ENCODE assay signal across 15 mouse cellular contexts in genomic region chr10:83378083-83378833, GRCm38 (mm10). TPM values are rescaled to one million over a fixed set of nuclear protein-coding genes. Genes with fewer than 3 reads are reported as not detected.
DNase-seq lines count a peak whose midpoint lies in the region; ATAC-seq and TF ChIP-seq lines count a peak whose summit lies in the region.
"Had no signal": no experiment of that assay in that cellular context is flagged by ENCODE, and none has a peak within 500 bp of the region (broad histone marks: within the 10 kb centered on the region; RNA-seq: fewer than 3 reads in every experiment).

No protein-coding gene starts in this region.

- no peak for TF ChIP-seq CTCF in heart, adult 2 months (IDR thresholded peaks at IDR 0.05)
- TF ChIP-seq CTCF in MEL (IDR thresholded peaks at IDR 0.05 in 2 of 3, conservative IDR thresholded peaks at IDR 0.05 in 1 of 3; ENCODE audit: control insufficient read depth in 1 of 3, insufficient read depth in 1 of 3, low read depth in 2 of 3, low read length in 3 of 3, poor library complexity in 1 of 3, severe bottlenecking in 1 of 3), result no peak

- ATAC-seq in limb, embryonic 13.5 days (ENCODE audit: low FRiP score, low read depth), result 0 out of 2 replicates have a peak, but pooled peaks have one; percentile 36
- ATAC-seq: midbrain, embryonic 13.5 days; Patski had no signal

- 48% methylated on average over 9 of the region's 9 CpGs for WGBS in heart, adult 2 months
- WGBS in limb, embryonic 13.5 days, result 83% methylated on average over 9 of the region's 9 CpGs
- 91% methylated on average over 9 of the region's 9 CpGs for WGBS in limb, embryonic 10.5 days
- 92% methylated on average over 9 of the region's 9 CpGs for WGBS in embryonic facial prominence, embryonic 10.5 days

- TF ChIP-seq EP300 in heart, adult 2 months (IDR thresholded peaks at IDR 0.05; ENCODE audit: insufficient read depth, low read depth, low read length), result no peak
- no peak for TF ChIP-seq EP300 in MEL (IDR thresholded peaks at IDR 0.05; ENCODE audit: low read depth in 1 of 2, low read length in 2 of 2)

- DNase-seq in heart, adult 11 months, result peak; percentile 82
- DNase-seq in heart, adult 2 months, result no peak
- DNase-seq in limb, embryonic 10.5 days (ENCODE audit: low spot score), result no peak
- peak; percentile 61 for DNase-seq in MEL (ENCODE audit: low read depth, low spot score)
- DNase-seq in embryonic facial prominence, embryonic 10.5 days (ENCODE audit: low spot score), result peak; percentile 7
- DNase-seq in ovary, postnatal 14 days (ENCODE audit: low spot score), result no peak
- no peak for DNase-seq in layer of hippocampus, adult 18-20 months (ENCODE audit: low spot score in 2 of 2)
- DNase-seq: kidney, adult 8-10 months; liver, embryonic 13.5 days; spleen, adult 18-20 months had no signal

- H3K9me3 ChIP-seq in limb, embryonic 13.5 days, result no peaks in the 10 kb centered on the region; the same call in 1 of the 2 replicates
- H3K9me3 ChIP-seq in limb, embryonic 10.5 days (replicated peaks), result no peaks in the 10 kb centered on the region
- no peaks in the 10 kb centered on the region for H3K9me3 ChIP-seq in MEL (replicated peaks; ENCODE audit: insufficient read depth, low read length)
- no peaks in the 10 kb centered on the region for H3K9me3 ChIP-seq in embryonic facial prominence, embryonic 10.5 days
- H3K9me3 ChIP-seq: embryonic facial prominence, embryonic 15.5 days; heart, embryonic 15.5 days; liver, embryonic 13.5 days; midbrain, embryonic 13.5 days had no signal

- H3K36me3 ChIP-seq in heart, adult 2 months (ENCODE audit: control insufficient read depth, insufficient read depth, low read length), result no peaks in the 10 kb centered on the region
- peaks cover 17% of the 10 kb centered on the region for H3K36me3 ChIP-seq in limb, embryonic 13.5 days
- H3K36me3 ChIP-seq in limb, embryonic 10.5 days, result peaks cover 67% of the 10 kb centered on the region
- H3K36me3 ChIP-seq in MEL (ENCODE audit: control insufficient read depth in 1 of 2, insufficient read depth in 2 of 2, low read length in 2 of 2), result peaks cover 0 to 65% of the 10 kb centered on the region in 2 experiments
- peaks cover 68% of the 10 kb centered on the region for H3K36me3 ChIP-seq in embryonic facial prominence, embryonic 10.5 days (replicated peaks)
- H3K36me3 ChIP-seq: heart, embryonic 15.5 days had no signal

- no peaks in the 10 kb centered on the region for H3K79me2 ChIP-seq in heart, adult 2 months (replicated peaks; ENCODE audit: control insufficient read depth, insufficient read depth, low read length)
- H3K79me2 ChIP-seq in MEL (ENCODE audit: control insufficient read depth, insufficient read depth, low read length, poor library complexity), result peaks cover 9% of the 10 kb centered on the region

- H3K4me1 ChIP-seq in heart, adult 2 months (ENCODE audit: control insufficient read depth, insufficient read depth, low read length), result no peaks in the 10 kb centered on the region
- no peaks in the 10 kb centered on the region for H3K4me1 ChIP-seq in limb, embryonic 13.5 days
- no peaks in the 10 kb centered on the region for H3K4me1 ChIP-seq in limb, embryonic 10.5 days
- peaks cover 19 to 64% of the 10 kb centered on the region in 2 experiments for H3K4me1 ChIP-seq in MEL (ENCODE audit: control insufficient read depth in 1 of 2, insufficient read depth in 2 of 2, low read length in 2 of 2)
- no peaks in the 10 kb centered on the region for H3K4me1 ChIP-seq in embryonic facial prominence, embryonic 10.5 days
- H3K4me1 ChIP-seq: embryonic facial prominence, embryonic 15.5 days; midbrain, embryonic 13.5 days had no signal

- H3K4me3 ChIP-seq in heart, adult 2 months, result no peak overlapping the region
- H3K4me3 ChIP-seq in limb, embryonic 13.5 days, result no peak overlapping the region
- no peak overlapping the region for H3K4me3 ChIP-seq in limb, embryonic 10.5 days
- no peak overlapping the region; a peak in 1 of 4 replicates for H3K4me3 ChIP-seq in MEL (ENCODE audit: control insufficient read depth in 1 of 2, insufficient read depth in 1 of 2, low read depth in 2 of 2, low read length in 2 of 2)
- H3K4me3 ChIP-seq in embryonic facial prominence, embryonic 10.5 days, result no peak overlapping the region
- H3K4me3 ChIP-seq: embryonic facial prominence, embryonic 15.5 days; heart, embryonic 15.5 days; liver, embryonic 13.5 days; midbrain, embryonic 13.5 days had no signal

- no peaks in the 10 kb centered on the region for H3K27me3 ChIP-seq in heart, adult 2 months (ENCODE audit: control insufficient read depth, insufficient read depth, low read length)
- no peaks in the 10 kb centered on the region for H3K27me3 ChIP-seq in limb, embryonic 13.5 days
- no peaks in the 10 kb centered on the region for H3K27me3 ChIP-seq in limb, embryonic 10.5 days (ENCODE audit: low read depth, poor library complexity, severe bottlenecking)
- no peaks in the 10 kb centered on the region for H3K27me3 ChIP-seq in MEL (ENCODE audit: control insufficient read depth in 1 of 2, insufficient read depth in 2 of 2, low read length in 2 of 2)
- H3K27me3 ChIP-seq in embryonic facial prominence, embryonic 10.5 days (replicated peaks; ENCODE audit: low read depth, poor library complexity, severe bottlenecking), result no peaks in the 10 kb centered on the region
- H3K27me3 ChIP-seq: embryonic facial prominence, embryonic 15.5 days; heart, embryonic 15.5 days; liver, embryonic 13.5 days; midbrain, embryonic 13.5 days; Patski had no signal

- no peak overlapping the region for H3K27ac ChIP-seq in heart, adult 2 months
- no peak overlapping the region for H3K27ac ChIP-seq in limb, embryonic 13.5 days
- H3K27ac ChIP-seq in limb, embryonic 10.5 days, result no peak overlapping the region
- H3K27ac ChIP-seq in MEL (ENCODE audit: control insufficient read depth, low read depth, low read length), result peak overlapping the region; percentile 99
- no peak overlapping the region for H3K27ac ChIP-seq in embryonic facial prominence, embryonic 10.5 days (replicated peaks)
- H3K27ac ChIP-seq: embryonic facial prominence, embryonic 15.5 days; heart, embryonic 15.5 days; liver, embryonic 13.5 days; midbrain, embryonic 13.5 days had no signal

- intact Hi-C loops in heart, adult 2 months (cut with DNase I), result no loop called here

- H3K9ac ChIP-seq in heart, adult 2 months (ENCODE audit: low read depth, low read length), result no peak overlapping the region
- no peak overlapping the region for H3K9ac ChIP-seq in limb, embryonic 13.5 days
- H3K9ac ChIP-seq in MEL (ENCODE audit: control insufficient read depth, low read depth, low read length, poor library complexity, severe bottlenecking), result peak overlapping the region; percentile 34
- H3K9ac ChIP-seq: embryonic facial prominence, embryonic 15.5 days; heart, embryonic 15.5 days; liver, embryonic 13.5 days; midbrain, embryonic 13.5 days had no signal

- H3K4me2 ChIP-seq in limb, embryonic 13.5 days (replicated peaks), result no peak overlapping the region
- H3K4me2 ChIP-seq: embryonic facial prominence, embryonic 15.5 days; heart, embryonic 15.5 days; liver, embryonic 13.5 days; midbrain, embryonic 13.5 days had no signal

- no peak for TF ChIP-seq POLR2A in heart, adult 2 months (IDR thresholded peaks at IDR 0.05; ENCODE audit: insufficient read depth, low read depth, low read length)
- peak in 1 of 2 experiments; percentile 32; a peak in 1 of 4 replicates for TF ChIP-seq POLR2A in MEL (IDR thresholded peaks at IDR 0.05; ENCODE audit: control insufficient read depth in 1 of 2, insufficient read depth in 1 of 2, low read depth in 1 of 2, low read length in 2 of 2, poor library complexity in 1 of 2)

- no peak for TF ChIP-seq RAD21 in MEL (IDR thresholded peaks at IDR 0.05; ENCODE audit: low read depth, low read length)

TF ChIP-seq in MEL, 35 proteins besides CTCF, POLR2A, EP300 and RAD21:
- TF ChIP-seq MXI1 (IDR thresholded peaks at IDR 0.05; ENCODE audit: low read depth, low read length) (peak; percentile 59; the same call in 1 of the 2 replicates), GABPA (IDR thresholded peaks at IDR 0.05; ENCODE audit: low read depth, low read length) (no peak)

RNA-seq across cellular contexts. Expression of gene D10Wsu102e, which starts 18.2 kb away (rescaled TPM):
- under 1 TPM; 0.45 to 0.57 TPM for total RNA-seq in heart, adult 2 months (2021)
- polyA plus RNA-seq in heart, adult 2 months (2012; rRNA removed), result 0.14 and 0.26 TPM in 2 replicates
- polyA plus RNA-seq in limb, embryonic 13.5 days (2015; fragmentation: Nextera tagmentation; extraction: Ambion mirVana), result 0.69 and 0.76 TPM in 2 replicates
- 1.2 and 1.4 TPM in 2 replicates for polyA plus RNA-seq in limb, embryonic 10.5 days (2016; fragmentation: Nextera tagmentation; extraction: Ambion mirVana)
- 2.1 and 2.2 TPM in 2 replicates for total RNA-seq in MEL (2012; rRNA removed)
- polyA plus RNA-seq in MEL (2012; ENCODE audit: insufficient read depth in 1 of 2, insufficient read length in 2 of 2, low read depth in 1 of 2, low replicate concordance in 2 of 2, missing spikeins in 1 of 2), result 1 to 10 TPM; 1.9 to 2.7 TPM
- 1.3 TPM in 2 replicates for polyA plus RNA-seq in embryonic facial prominence, embryonic 10.5 days (2016; fragmentation: Nextera tagmentation; extraction: Ambion mirVana)
- total RNA-seq in layer of hippocampus, adult 18-20 months (2021), result 1 to 10 TPM; 2.8 to 3.0 TPM

RNA-seq across cellular contexts. Expression of gene Slc41a2, which starts 40.6 kb away (rescaled TPM):
- 1 to 10 TPM; 1.5 to 2.4 TPM for total RNA-seq in heart, adult 2 months (2021)
- 0.92 and 1.3 TPM in 2 replicates for polyA plus RNA-seq in heart, adult 2 months (2012; rRNA removed)
- polyA plus RNA-seq in limb, embryonic 13.5 days (2015; fragmentation: Nextera tagmentation; extraction: Ambion mirVana), result 1.2 and 1.5 TPM in 2 replicates
- 0.25 and 0.41 TPM in 2 replicates for polyA plus RNA-seq in limb, embryonic 10.5 days (2016; fragmentation: Nextera tagmentation; extraction: Ambion mirVana)
- total RNA-seq in MEL (2012; rRNA removed), result not detected in 2 replicates
- not detected for polyA plus RNA-seq in MEL (2012; ENCODE audit: insufficient read depth in 1 of 2, insufficient read length in 2 of 2, low read depth in 1 of 2, low replicate concordance in 2 of 2, missing spikeins in 1 of 2)
- polyA plus RNA-seq in embryonic facial prominence, embryonic 10.5 days (2016; fragmentation: Nextera tagmentation; extraction: Ambion mirVana), result 0.21 and 0.27 TPM in 2 replicates
- total RNA-seq in layer of hippocampus, adult 18-20 months (2021), result 10 to 100 TPM; 22.4 to 25.4 TPM

Comparison
In these comparisons a context has a peak if more than half of its experiments do, and no peak if none do; other contexts are left out.
1. DNase-seq: peak in heart, adult 11 months (single experiment), MEL (single experiment) and embryonic facial prominence, embryonic 10.5 days (single experiment); none in heart, adult 2 months (0 of 2), limb, embryonic 10.5 days (single experiment), ovary, postnatal 14 days (single experiment) and layer of hippocampus, adult 18-20 months (0 of 2).